Mouse (Mus musculus): ENCODE results near the gene Heca. TPM values are rescaled to one million over a fixed set of nuclear protein-coding genes. Genes with fewer than 3 reads are reported as not detected.

Heca gene
- 8.0 and 8.4 TPM in 2 replicates for polyA plus RNA-seq (2012)

DNA sequence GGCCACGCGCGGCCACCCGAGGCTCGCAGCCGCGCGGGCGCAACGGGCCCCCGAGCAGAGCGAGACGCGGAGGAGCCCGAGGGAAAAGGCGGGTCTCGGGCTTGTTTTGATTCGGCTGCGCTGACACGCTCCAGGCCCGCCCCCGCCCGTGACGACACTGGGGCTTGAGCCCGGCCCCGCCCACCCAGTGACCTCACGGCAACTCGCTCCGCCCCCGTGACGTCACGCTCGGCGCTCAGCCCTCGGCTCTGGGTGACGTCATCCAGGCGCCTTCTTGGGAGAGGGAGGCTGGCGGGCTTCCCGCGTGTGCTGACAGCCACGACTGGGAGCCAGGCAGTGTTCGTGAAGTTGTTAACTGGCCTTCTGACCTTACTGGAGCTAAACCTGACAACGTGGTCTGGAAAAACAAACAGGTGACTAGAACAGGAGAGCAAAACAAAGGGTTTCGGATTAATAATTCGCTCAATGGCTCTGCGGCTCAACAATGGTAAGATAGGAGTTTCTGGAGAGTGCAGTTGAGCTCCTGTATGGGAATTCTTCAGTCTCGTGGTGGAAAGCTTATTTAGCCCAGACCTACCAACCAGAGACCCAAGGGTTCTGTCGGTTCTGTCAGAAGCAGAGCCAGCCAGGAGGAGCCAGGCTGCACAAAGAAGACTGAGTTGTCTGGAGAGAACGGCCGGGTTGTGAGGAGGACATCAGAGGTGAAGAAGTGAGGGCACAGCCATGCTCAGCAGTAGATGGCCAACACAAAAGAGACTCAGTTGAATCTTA, at the start of gene Heca:
Heca (minus strand) TSS at position 108 of the 771 bp plus-strand sequence.
- no peak for TF ChIP-seq GATA1 (IDR thresholded peaks at IDR 0.05; ENCODE audit: low read length)

DNA sequence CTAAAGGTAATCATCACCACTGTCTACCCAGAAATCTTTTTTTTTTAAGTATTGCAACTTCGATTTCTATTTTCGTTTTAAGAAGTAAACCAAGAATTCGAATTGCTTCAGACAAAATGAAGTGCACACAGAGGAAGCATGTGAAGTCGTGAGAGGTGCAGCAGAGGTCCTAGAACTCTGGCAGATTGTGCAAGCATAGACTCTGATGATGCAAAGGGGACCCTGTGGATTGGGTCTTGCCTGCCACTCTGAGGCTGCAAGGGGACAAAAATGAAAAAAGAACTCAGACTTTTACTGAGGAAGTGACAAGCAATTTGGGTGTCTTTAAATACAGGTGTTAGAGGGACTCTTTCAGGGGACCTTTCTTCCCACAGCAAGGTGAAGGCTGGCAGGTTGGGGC, 42.7 kb upstream of the Heca start:
- TF ChIP-seq GATA1 (IDR thresholded peaks at IDR 0.05; ENCODE audit: low read length) = no peak

DNA sequence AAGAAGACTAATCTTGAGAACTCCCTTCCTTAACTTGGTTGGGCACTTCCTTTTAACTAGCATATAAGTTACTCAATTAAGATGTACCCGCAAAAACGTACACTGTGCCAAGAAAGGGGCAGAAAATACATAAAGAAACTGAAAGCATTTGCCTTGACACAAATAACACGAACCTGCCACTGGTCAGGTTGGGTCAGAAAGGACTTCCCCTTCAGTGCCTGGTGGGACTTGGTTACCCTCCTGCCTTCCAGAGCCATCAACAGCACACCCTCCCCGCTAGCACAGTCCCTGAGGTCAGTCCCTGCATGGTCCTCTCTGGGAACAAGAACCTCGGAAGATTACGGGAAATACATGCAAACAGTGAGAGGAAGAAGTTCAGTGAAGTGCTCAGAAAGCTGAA, 41.3 kb upstream of the Heca start:
- TF ChIP-seq GATA1 (IDR thresholded peaks at IDR 0.05; ENCODE audit: low read length) = no peak

- TF ChIP-seq GATA1 (IDR thresholded peaks at IDR 0.05; ENCODE audit: low read length) = no peak
Observed at GRCm38 (mm10) chr10:17987823-17988423, 40.1 kb upstream of the Heca start.

DNA sequence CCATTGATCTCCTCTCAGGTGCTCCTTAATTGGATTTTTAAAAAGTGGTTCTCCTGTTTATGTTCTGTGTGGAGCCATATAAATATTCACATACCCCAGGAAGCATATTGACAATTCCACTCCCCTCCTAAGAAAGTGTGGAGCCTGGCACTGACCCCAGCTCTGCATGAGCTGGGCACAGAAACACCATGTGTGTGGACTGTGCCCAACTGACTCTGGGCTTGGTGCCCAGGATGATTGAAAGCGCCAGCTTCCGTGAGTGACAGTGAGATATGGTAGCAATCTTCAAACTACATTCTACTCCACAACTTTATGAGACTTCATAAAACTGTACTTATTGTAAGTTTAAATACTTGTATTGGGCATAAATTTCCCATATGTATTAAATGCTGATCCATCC, 35.4 kb upstream of the Heca start:
- TF ChIP-seq GATA1 (IDR thresholded peaks at IDR 0.05; ENCODE audit: low read length) = no peak

- no peak for TF ChIP-seq GATA1 (IDR thresholded peaks at IDR 0.05; ENCODE audit: low read length)
Observed at GRCm38 (mm10) chr10:17966090-17966489, 18.2 kb upstream of the Heca start.

DNA sequence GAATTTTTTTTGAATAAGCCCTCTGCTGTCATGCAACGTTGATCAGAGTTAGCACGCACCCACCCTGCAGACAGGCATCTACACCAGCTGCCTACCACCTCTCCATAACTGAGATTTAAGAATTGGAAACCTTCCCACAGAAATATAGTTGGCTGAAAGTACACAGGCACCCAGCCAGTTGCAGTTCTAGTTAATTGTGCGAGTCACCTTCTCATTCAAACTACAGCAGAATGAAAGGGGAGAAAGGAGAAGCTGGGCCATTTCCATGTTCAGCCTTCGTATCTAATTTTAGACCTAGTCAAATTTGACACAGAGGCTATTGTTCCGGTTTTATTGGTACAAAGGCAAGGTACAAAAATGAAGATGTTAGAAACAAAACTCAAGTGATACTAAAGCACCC, 2.9 kb upstream of the Heca start:
- no peak for TF ChIP-seq GATA1 (IDR thresholded peaks at IDR 0.05; ENCODE audit: low read length)

GRCm38 (mm10) chr10:17947175-17947906, 526 bp downstream of the Heca start:
- no peak for TF ChIP-seq GATA1 (IDR thresholded peaks at IDR 0.05; ENCODE audit: low read length)

GRCm38 (mm10) chr10:17946046-17946445, 1.8 kb downstream of the Heca start:
- TF ChIP-seq GATA1 (IDR thresholded peaks at IDR 0.05; ENCODE audit: low read length) = no peak

- TF ChIP-seq GATA1 (IDR thresholded peaks at IDR 0.05; ENCODE audit: low read length) = no peak
Observed at GRCm38 (mm10) chr10:17933622-17934021, 14.2 kb downstream of the Heca start.

DNA sequence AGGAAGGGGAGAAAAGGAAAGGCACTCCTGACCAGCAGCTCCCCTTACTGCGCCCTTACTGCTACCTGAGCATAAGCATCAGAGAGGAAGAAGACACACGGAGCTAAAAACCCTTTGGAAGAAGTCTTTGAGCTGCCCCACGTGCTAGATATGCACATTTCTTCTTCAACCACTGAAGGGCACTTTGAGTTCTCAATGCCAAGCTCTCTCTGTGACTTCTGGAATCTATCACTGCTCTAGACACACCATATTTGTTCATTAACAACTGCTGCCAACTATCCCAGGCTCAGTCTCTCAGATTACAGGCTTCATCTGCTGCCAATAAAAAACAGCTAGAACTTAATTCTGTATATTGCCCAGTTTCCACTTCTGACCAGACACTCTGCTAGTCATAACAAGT, 15.7 kb downstream of the Heca start:
- no peak for TF ChIP-seq GATA1 (IDR thresholded peaks at IDR 0.05; ENCODE audit: low read length)

DNA sequence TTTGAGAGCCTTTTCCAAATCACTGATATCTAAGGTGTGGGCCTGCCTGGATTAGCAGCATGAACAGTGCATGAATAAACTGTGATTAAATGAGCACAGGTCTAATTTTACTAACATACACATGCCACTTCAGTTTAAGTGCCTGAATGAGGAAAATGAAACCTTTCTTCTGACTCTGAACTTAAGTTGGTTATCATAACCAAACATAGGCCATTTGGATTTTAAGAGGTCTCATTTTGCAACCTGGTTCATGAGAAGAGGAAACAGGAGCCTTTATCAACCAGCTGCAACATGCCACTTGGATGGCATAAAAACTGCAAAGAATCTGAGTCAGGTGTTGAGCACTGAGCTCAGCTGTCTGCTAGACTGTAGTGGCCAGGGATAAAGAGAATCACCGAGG, 16.7 kb downstream of the Heca start:
- TF ChIP-seq GATA1 (IDR thresholded peaks at IDR 0.05; ENCODE audit: low read length) = no peak

DNA sequence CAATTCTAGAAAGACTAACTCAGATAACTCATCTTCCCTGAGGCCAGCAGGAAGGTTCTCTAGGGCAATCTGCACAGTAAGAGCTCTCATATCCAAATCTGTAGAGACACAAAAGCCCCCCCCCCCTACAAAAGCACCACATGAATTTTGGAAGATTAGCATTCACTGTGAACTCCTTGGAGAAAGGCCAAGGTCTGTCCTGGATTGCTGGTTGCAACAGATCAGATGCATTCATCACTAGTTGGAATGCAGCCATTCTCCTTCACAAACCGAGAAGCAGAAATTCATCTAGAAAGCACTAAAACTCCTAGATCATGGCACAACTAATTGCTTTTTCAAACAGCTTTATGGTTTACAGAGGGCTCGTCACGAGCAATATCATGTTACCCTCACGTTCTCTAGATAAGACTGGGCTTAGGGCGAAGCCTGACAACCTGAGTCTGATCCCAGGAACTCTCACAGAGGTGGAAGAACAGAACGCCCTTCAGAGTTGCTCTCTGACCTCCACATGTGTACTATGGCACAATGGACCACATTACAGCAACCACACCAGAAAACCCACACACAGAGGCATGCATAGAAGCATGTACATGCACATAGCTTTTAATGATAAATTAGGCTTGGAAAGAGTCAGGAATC, 17.3 kb downstream of the Heca start:
- TF ChIP-seq GATA1 (IDR thresholded peaks at IDR 0.05; ENCODE audit: low read length) = no peak

GRCm38 (mm10) chr10:17925200-17925599, 22.7 kb downstream of the Heca start:
- TF ChIP-seq GATA1 (IDR thresholded peaks at IDR 0.05; ENCODE audit: low read length) = no peak

GRCm38 (mm10) chr10:17924166-17924565, 23.7 kb downstream of the Heca start:
- TF ChIP-seq GATA1 (IDR thresholded peaks at IDR 0.05; ENCODE audit: low read length) = no peak

DNA sequence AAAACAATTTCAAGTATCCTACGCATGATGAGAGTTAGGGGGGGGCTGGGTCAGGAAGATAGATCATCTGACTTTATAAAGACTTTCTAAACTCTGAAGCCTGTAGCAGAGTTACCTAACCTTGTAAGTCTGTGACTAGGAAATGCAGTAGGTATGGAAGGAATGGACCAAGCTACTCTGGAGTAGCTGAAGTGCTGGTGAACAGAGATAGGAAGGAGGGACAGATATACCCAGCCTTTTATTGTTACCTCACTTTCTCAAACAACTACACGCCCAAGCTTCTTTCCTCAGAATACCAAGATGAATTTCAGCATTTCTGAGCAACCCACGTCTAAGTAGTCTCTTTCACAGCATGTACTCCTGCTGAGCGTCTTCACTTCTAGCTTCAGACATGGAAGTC, 26.5 kb downstream of the Heca start:
- TF ChIP-seq GATA1 (IDR thresholded peaks at IDR 0.05; ENCODE audit: low read length) = no peak

All from G1E-ER4 (cell line).